Comparison of ENCODE assay signal across 14 mouse cellular contexts in genomic region chr10:120900096-120900495, GRCm38 (mm10). TPM values are rescaled to one million over a fixed set of nuclear protein-coding genes. Genes with fewer than 3 reads are reported as not detected.
DNase-seq lines count a peak whose midpoint lies in the region; ATAC-seq and TF ChIP-seq lines count a peak whose summit lies in the region.
"Had no signal": no experiment of that assay in that cellular context is flagged by ENCODE, and none has a peak within 500 bp of the region (broad histone marks: within the 10 kb centered on the region; RNA-seq: fewer than 3 reads in every experiment).

No protein-coding gene starts in this region.

- WGBS in lung, adult 2 months = 41% methylated on average over 13 of the region's 13 CpGs
- 43% methylated on average over 13 of the region's 13 CpGs for WGBS in stomach, embryonic 16.5 days

- peak; percentile 89 for DNase-seq in heart, adult 11 months
- DNase-seq in heart, adult 18-20 months = no peak
- no peak for DNase-seq in lung, adult 2 months
- DNase-seq in lung, postnatal 25 days (ENCODE audit: low spot score) = no peak
- peak; percentile 34 to 52 for DNase-seq in layer of hippocampus, adult 8-10 months (ENCODE audit: low spot score in 2 of 2)
- DNase-seq in adrenal gland, adult 2 months = no peak
- no peak for DNase-seq in spleen, postnatal 14 days (ENCODE audit: low spot score in 2 of 2)
- DNase-seq: adrenal gland, postnatal 36 days; cerebellum, adult 9-10 months; gastrocnemius, postnatal 25 days; kidney, adult 18-20 months had no signal

- H3K27me3 ChIP-seq in stomach, embryonic 16.5 days (ENCODE audit: control insufficient read depth, insufficient read depth, low read length) = no peaks in the 10 kb centered on the region
- H3K27me3 ChIP-seq: Patski had no signal

- H3K9me3 ChIP-seq in stomach, embryonic 16.5 days (replicated peaks; ENCODE audit: control insufficient read depth, low read length) = no peaks in the 10 kb centered on the region

- H3K36me3 ChIP-seq in stomach, embryonic 16.5 days (ENCODE audit: control insufficient read depth, insufficient read depth, low read length) = no peaks in the 10 kb centered on the region

- H3K4me1 ChIP-seq in lung, adult 2 months (ENCODE audit: control insufficient read depth, insufficient read depth, low read length) = peaks cover 21% of the 10 kb centered on the region
- H3K4me1 ChIP-seq in stomach, embryonic 16.5 days (ENCODE audit: control insufficient read depth, insufficient read depth, low read length) = peaks cover 11% of the 10 kb centered on the region

- no peak for TF ChIP-seq CTCF in lung, adult 2 months (IDR thresholded peaks at IDR 0.05; ENCODE audit: insufficient read depth, low read length)

- peak overlapping the region; percentile 86 for H3K27ac ChIP-seq in stomach, embryonic 16.5 days (ENCODE audit: low read length)
- H3K27ac ChIP-seq: macrophage had no signal

- H3K4me3 ChIP-seq in lung, adult 2 months (replicated peaks; ENCODE audit: extremely low read depth, low read depth, low read length) = peak overlapping the region; percentile 7
- H3K4me3 ChIP-seq in stomach, embryonic 16.5 days (replicated peaks; ENCODE audit: low read length) = peak overlapping the region; percentile 70

- TF ChIP-seq POLR2A in lung, adult 2 months (IDR thresholded peaks at IDR 0.05; ENCODE audit: borderline replicate concordance, extremely low read depth, low read depth, low read length) = no peak

- peak overlapping the region; percentile 36; the same call in 1 of the 2 replicates for H3K9ac ChIP-seq in stomach, embryonic 16.5 days (ENCODE audit: low read length)

- no peak for ATAC-seq in stomach, embryonic 16.5 days (ENCODE audit: insufficient read depth, low FRiP score)

- H3K4me2 ChIP-seq in stomach, embryonic 16.5 days (ENCODE audit: low read depth, low read length) = peak overlapping the region; percentile 87

RNA-seq across cellular contexts. Expression of gene Msrb3, which starts 1.2 kb away (rescaled TPM):
- total RNA-seq in heart, adult 18-20 months (2021) = 10 to 100 TPM; 96.1 to 96.6 TPM
- 32.1 and 36.6 TPM in 2 replicates for polyA plus RNA-seq in lung, adult 2 months (2012; rRNA removed)
- total RNA-seq in layer of hippocampus, adult 8-10 months (2022) = 1 to 10 TPM; 3.7 to 5.1 (median 4.7) TPM
- polyA plus RNA-seq in stomach, embryonic 16.5 days (2015; fragmentation: Nextera tagmentation; extraction: Ambion mirVana) = 22.6 and 29.6 TPM in 2 replicates
- total RNA-seq in adrenal gland, adult 2 months (2021) = 10 to 100 TPM; 37.9 to 71.3 TPM
- polyA plus RNA-seq in adrenal gland, adult 2 months (2012; rRNA removed) = 38.5 and 39.2 TPM in 2 replicates

Comparison
In these comparisons a context has a peak if more than half of its experiments do, and no peak if none do; other contexts are left out.
1. DNase-seq: peak in heart, adult 11 months (single experiment) and layer of hippocampus, adult 8-10 months (2 of 2); none in heart, adult 18-20 months (0 of 2), lung, adult 2 months (single experiment), lung, postnatal 25 days (single experiment), adrenal gland, adult 2 months (single experiment) and spleen, postnatal 14 days (0 of 2).
2. RNA of gene Msrb3, which starts 1.2 kb away (total RNA-seq): 96.1 to 96.6 TPM in heart, adult 18-20 months and 37.9 to 71.3 TPM in adrenal gland, adult 2 months; 3.7 to 5.1 TPM in layer of hippocampus, adult 8-10 months; every median in the first group is over 4 times any median in the second.